Mouse (Mus musculus) A20 (cell line): ENCODE measurements around the gene Rab11fip3.

ENCODE experiments used
- DNase-seq: peaks from one replicate; pipeline ENCODE4 v3.0.0-alpha.2; 2011; ENCODE audit warnings: low read depth, low spot score

Gene Rab11fip3

DNA sequence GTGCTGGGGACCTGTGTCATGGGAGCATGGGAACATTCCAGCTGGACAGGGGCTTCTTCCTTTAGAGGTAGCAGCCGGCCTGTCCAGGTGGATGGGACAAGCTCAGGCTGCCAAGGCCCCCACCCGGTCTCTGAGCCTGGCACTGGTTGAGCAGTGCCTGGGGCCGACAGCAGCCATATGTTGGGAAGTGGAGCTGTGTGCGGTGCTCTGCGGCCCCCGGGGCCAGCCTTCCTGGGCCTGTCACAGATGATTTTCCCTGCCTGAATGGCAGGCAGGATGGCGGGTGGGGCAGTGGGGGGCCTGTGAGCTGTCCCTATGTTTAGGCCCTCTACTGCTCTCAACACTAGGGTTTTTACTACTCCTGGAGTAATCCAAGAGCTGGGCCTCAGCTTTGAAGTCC is 113.2 kb downstream of the Rab11fip3 start:
- no peak for DNase-seq

DNA sequence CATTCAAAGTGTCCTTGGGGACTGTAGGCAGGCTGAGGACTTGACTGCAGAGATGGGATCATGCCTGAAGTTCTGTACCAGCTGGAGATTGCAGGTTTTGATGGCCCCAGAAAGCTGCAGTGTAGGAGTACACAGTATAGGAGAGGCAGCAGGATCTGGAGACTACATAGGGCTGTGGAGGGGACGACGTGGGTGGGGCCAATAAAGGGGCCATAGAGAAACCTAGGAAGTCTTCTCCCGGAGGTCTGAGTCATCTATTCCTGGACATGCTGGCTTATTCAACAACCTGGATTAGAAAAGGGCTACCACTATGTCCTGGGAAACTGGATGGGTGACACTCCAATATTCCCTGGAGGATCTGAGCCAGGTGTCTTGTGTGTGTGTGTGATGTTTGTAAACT is 113.6 kb downstream of the Rab11fip3 start:
- DNase-seq = no peak

GRCm38 (mm10) chr17:25954671-25955070 is 114.7 kb downstream of the Rab11fip3 start:
- DNase-seq = no peak

DNA sequence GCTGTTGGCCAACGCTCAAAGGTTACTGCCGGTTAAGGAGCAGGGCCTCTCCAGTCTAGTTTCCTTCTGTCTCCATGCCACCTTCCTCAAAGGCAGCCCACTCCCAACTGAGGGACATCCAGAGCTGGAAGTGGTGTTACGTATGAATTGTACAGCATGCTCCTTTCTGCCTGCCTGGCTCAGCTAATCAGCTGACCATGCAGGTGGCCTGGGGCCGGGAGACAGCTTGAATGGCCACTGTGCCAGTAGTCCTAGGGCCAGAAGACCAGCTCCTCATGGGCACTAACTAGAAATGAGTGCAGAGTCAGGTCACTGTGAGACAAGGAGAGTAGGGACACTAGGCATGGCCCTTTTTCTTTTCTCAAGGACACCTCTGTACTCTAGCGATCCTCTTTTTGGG is 116.2 kb downstream of the Rab11fip3 start:
- DNase-seq = no peak

- DNase-seq = no peak
Observed at GRCm38 (mm10) chr17:25951803-25952623, 117.3 kb downstream of the Rab11fip3 start, which contains the start of gene A930017K11Rik. Gene A930017K11Rik (minus strand): TSS chr17:25952565.

DNA sequence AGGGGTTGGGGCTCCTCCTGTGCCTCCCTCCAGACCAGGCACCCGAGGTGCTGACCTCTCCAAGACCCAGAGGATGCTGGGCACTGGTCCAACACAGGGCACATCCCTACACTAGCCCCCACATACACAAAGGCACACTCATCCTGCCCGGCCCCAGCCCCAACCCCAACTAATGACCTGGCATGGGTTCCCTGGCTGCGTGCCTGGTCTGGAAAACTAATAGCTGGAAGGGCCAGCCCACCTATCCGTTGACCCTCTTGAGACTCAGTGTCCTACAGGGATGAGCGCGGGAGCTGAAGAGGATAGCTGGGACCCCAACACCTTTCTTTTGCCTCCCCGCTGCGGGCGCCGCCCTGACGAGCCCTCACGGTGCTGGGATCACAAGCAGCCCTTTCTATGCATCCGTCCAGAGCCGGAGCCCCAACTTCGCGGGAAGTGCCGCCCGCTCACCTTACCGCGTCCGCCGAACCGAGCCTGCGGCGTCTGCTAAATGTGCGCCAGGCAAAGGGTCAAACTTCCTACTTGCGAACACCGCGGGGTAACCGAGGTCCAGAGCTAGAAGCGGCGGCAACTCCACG is 118.0 kb downstream of the Rab11fip3 start:
- DNase-seq = no peak

GRCm38 (mm10) chr17:25950706-25951105 is 118.6 kb downstream of the Rab11fip3 start:
- no peak for DNase-seq

GRCm38 (mm10) chr17:25949981-25950380 is 119.4 kb downstream of the Rab11fip3 start:
- peak; percentile 59 for DNase-seq

DNA sequence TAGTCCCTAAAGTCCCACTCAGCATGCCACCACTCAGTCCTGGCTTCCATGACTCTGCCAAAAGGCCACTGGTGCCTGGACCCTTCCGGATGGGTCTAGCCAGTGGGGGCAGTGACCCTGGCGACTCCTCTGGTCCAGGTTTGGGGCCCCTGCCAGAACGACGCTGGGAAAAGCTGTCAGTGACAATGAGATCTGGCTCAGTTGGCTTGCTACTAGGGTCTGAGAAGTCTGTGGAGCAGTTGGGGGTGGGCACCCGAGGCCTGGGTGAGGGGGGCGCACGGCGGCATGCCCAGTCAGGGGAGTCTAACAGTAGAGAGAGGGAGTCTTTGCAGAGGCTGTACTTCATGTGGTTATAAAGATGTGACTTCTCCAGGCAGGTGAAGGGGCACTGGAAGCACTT is 121.3 kb downstream of the Rab11fip3 start:
- no peak for DNase-seq

DNA sequence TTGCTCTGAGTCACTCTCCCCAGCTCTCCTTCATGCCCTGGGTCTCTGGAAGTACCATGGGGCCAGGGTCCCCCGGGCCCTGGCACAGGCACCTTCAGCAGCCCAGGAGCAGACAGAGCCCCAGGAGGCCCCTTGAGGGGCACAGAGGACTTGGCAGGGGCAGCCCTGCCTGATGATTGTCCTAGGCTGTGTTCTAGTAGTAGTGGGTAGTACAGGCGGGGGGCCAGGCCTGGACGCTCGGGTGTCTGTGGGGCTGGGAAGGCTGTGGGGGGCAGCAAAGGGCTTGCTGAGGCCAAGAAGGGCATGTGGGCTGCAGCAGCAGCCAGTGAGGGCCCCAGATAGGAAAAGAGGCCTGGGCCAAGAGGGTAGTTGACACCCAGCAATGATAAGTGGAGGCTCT is 121.8 kb downstream of the Rab11fip3 start:
- no peak for DNase-seq

- no peak for DNase-seq
Observed at GRCm38 (mm10) chr17:25946891-25947290, 122.5 kb downstream of the Rab11fip3 start.

DNA sequence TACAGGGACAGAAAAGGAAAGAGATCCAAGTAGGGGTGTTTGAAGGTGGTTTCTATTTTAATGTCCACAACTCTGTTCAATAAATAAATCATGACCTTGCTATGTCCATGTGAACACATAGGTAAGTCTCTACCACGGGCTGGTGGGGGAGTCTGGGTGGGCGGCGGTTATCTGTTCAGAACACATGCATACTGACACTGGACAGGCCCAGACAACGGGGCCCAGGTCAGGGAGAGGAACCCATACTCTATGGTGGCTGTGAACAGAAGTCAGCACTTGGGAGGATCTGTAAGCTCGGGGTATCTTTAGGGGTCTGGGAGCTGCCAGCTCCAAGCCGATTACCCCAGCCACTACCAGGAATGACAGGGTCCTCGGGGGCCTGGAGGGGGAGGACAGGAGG is 123.0 kb downstream of the Rab11fip3 start:
- no peak for DNase-seq

- no peak for DNase-seq
Observed at GRCm38 (mm10) chr17:25945517-25946155, 123.7 kb downstream of the Rab11fip3 start.

- DNase-seq = no peak
Observed at GRCm38 (mm10) chr17:25944366-25945163, 124.8 kb downstream of the Rab11fip3 start, which contains the start of the genes Pigq and Nhlrc4. Gene Pigq (minus strand): TSS chr17:25944936. Gene Nhlrc4 (minus strand): TSS chr17:25944961.

- no peak for DNase-seq
Observed at GRCm38 (mm10) chr17:25943769-25944168, 125.6 kb downstream of the Rab11fip3 start.

- no peak for DNase-seq
Observed at GRCm38 (mm10) chr17:25943221-25943620, 126.1 kb downstream of the Rab11fip3 start.

DNA sequence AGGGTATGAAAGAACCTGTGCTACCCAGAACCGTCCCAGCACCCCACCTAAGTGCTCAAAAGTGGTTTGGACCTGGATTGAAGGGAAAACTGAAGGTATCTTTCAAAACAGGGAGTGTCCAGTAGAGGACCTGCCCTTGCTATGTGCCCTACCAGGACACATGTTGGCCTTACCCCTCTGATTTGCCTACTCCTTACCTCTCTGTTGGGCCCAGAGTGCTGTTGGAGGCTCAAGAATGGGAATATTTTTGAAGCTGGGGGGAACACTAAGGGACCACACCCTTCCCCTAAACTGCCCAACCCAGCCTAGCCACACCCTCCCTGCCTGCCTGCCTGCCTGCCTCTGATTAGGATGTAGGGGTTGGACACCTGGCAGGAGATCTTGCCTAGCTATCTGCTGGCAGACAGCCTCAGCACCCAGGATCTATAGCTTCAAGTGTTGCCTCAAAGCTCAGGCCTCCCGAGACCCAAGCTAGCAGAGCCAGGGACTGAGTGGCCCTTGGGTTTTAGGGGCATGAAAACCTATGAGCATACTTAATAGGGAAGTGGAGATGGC is 126.7 kb downstream of the Rab11fip3 start:
- peak; percentile 16 for DNase-seq

GRCm38 (mm10) chr17:25941511-25942241 is 127.7 kb downstream of the Rab11fip3 start:
- DNase-seq = peak; percentile 89
